Mouse (Mus musculus) C2C12 (cell line): Measurements from ENCODE around the gene Medag. TPM values are rescaled to one million over a fixed set of nuclear protein-coding genes. Genes with fewer than 3 reads are reported as not detected.

Experiments
- H3K27me3 ChIP-seq: one replicate; pipeline ENCODE4 v1.6.1; 2011; ENCODE audit not compliant: control insufficient read depth, insufficient read depth, insufficient read length
- H3K36me3 ChIP-seq: one replicate; pipeline ENCODE4 v1.6.1; 2011; ENCODE audit not compliant: control insufficient read depth, insufficient read depth
- H3K4me3 ChIP-seq: one replicate; pipeline ENCODE4 v1.5.1; 2011; ENCODE audit warnings: mild to moderate bottlenecking, control low read depth; ENCODE audit not compliant: poor library complexity, insufficient read depth, severe bottlenecking
- H3K79me2 ChIP-seq: one replicate; pipeline ENCODE4 v1.6.1; 2011; ENCODE audit not compliant: control insufficient read depth, insufficient read depth
- H3K79me3 ChIP-seq: one replicate; pipeline ENCODE4 v1.6.1; 2011; ENCODE audit warnings: low read depth, control low read depth
- H3ac ChIP-seq: one replicate; pipeline ENCODE3; 2011; ENCODE audit warnings: low read depth; ENCODE audit not compliant: control insufficient read depth, insufficient read length
- CEBPB ChIP-seq: IDR thresholded peaks from one replicate; pipeline ENCODE4 v1.6.1; 2011; ENCODE audit warnings: low read depth, mild to moderate bottlenecking, control low read depth, moderate library complexity
- CTCF ChIP-seq: IDR thresholded peaks from one replicate; pipeline ENCODE4 v1.5.1; 2011; ENCODE audit not compliant: control insufficient read depth, insufficient read depth, insufficient read length
- FOSL1 ChIP-seq: IDR thresholded peaks from one replicate; pipeline ENCODE4 v1.8.0; 2011; ENCODE audit warnings: mild to moderate bottlenecking, low read length; ENCODE audit not compliant: poor library complexity, insufficient read depth, severe bottlenecking
- MAX ChIP-seq: IDR thresholded peaks from one replicate; pipeline ENCODE4 v1.6.1; 2011; ENCODE audit warnings: mild to moderate bottlenecking, control low read depth
- MYOD1 ChIP-seq: IDR thresholded peaks from one replicate; pipeline ENCODE4 v1.6.1; 2011; ENCODE audit warnings: low read depth; ENCODE audit not compliant: control insufficient read depth, insufficient read length
- MYOG ChIP-seq: IDR thresholded peaks from one replicate; pipeline ENCODE4 v1.6.1; 2011; ENCODE audit not compliant: control insufficient read depth, insufficient read length; ENCODE audit errors: extremely low read depth
- USF1 ChIP-seq: IDR thresholded peaks from one replicate; pipeline ENCODE4 v1.6.1; 2011; ENCODE audit warnings: low read depth, mild to moderate bottlenecking, control low read depth, moderate library complexity
- long read RNA-seq, 2 experiments: library from polyadenylated mRNA; unstranded; transcript quantifications; one replicate each; pipeline ENCODE4 v2.0.0; 2019 to 2020
- polyA plus RNA-seq: library from polyadenylated mRNA; unstranded; fragments of >200 nt; fragmentation: generic; extraction: Trizol; gene quantifications from one replicate; pipeline ENCODE4 v1.2.1, GENCODE M21; 2012; ENCODE audit warnings: missing spikeins

The Medag gene
- 0.09 TPM for polyA plus RNA-seq
- long read RNA-seq, experiment 1, transcript Medag-201 (5 exons, 2,953 nt), result major isoform, 13 of 14 reads
- long read RNA-seq, experiment 1, partial matches to known transcripts, result 0 of 14 reads
- long read RNA-seq, experiment 1, other reads (novel, unspliced or antisense), result 1 of 14 reads
- long read RNA-seq, experiment 2, transcript Medag-201 (5 exons, 2,953 nt), result major isoform, 37 of 37 reads
- long read RNA-seq, experiment 2, partial matches to known transcripts, result 0 of 37 reads
- long read RNA-seq, experiment 2, other reads (novel, unspliced or antisense), result 0 of 37 reads

- Histone ChIP-seq H3K79me2 (no peaks in the 10 kb centered on the region), H3K27me3 (no peaks in the 10 kb centered on the region), H3ac (no peak within 1 kb of the TSS), H3K79me3 (no peaks in the 10 kb centered on the region), H3K36me3 (no peaks in the 10 kb centered on the region), H3K4me3 (no peak within 1 kb of the TSS)
- no peak for TF ChIP-seq USF1
- TF ChIP-seq CTCF, result no peak
- TF ChIP-seq CEBPB, result no peak
- no peak for TF ChIP-seq MYOG
- no peak for TF ChIP-seq MAX
Measured at GRCm38 (mm10) chr5:149411509-149412193, at the start of gene Medag. Gene Medag (plus strand): TSS chr5:149411749.

DNA sequence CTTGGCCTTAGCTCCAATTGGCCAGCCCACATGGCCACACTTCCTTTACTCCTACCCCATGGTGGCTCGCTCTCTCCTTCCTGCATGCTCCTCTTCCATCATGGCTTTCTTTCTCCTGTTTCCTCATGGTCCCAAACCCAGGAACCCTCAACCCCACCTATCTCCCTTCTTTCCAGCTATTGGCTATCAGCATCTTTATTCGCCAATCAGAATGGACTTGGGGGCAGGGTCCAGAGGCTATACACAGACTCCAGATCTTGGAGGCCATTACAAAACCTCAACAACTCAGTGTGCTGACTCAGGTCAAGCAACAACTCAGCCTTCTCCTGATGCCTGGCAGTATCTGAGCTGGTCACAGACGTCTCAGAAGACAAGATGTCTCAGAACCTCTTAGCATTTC is 48.9 kb upstream of the Medag start:
- Histone ChIP-seq H3K79me3 (no peaks in the 10 kb centered on the region), H3K4me3 (no peak overlapping the region), H3K79me2 (no peaks in the 10 kb centered on the region), H3ac (no peak overlapping the region), H3K27me3 (no peaks in the 10 kb centered on the region), H3K36me3 (no peaks in the 10 kb centered on the region)
- no peak for TF ChIP-seq MAX
- no peak for TF ChIP-seq CTCF
- no peak for TF ChIP-seq MYOD1
- no peak for TF ChIP-seq USF1
- no peak for TF ChIP-seq CEBPB
- TF ChIP-seq MYOG, result no peak
- TF ChIP-seq FOSL1, result no peak

- Histone ChIP-seq H3K79me2 (no peaks in the 10 kb centered on the region), H3K4me3 (no peak overlapping the region)
Measured at GRCm38 (mm10) chr5:149363903-149364755, 47.4 kb upstream of the Medag start.

DNA sequence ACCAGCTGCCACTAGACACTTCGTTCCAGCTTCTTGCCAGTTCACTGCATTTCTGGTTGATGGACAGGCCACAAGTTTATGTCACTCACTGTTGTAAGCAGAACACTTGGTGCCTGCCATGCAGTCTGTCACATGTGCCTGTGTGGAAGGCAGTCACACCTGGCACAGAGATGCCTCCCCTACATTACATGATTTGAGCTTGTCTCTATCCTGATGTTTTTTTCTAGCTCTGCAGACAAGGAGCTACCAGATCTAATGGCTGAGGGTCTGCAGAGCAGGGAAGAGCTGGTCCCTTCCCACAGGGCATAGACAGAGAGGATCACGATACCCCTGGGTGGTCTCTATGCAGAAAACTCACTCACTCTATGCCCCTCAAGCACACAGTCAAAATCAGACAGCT is 44.5 kb upstream of the Medag start:
- no peak overlapping the region for H3K4me3 ChIP-seq
- H3K79me2 ChIP-seq, result no peaks in the 10 kb centered on the region
- TF ChIP-seq USF1 (no peak), MAX (no peak), MYOD1 (no peak), CEBPB (no peak), CTCF (no peak), MYOG (no peak), FOSL1 (no peak)
- no peaks in the 10 kb centered on the region for H3K79me3 ChIP-seq
- no peaks in the 10 kb centered on the region for H3K36me3 ChIP-seq
- no peak overlapping the region for H3ac ChIP-seq
- H3K27me3 ChIP-seq, result no peaks in the 10 kb centered on the region

More at GRCm38 (mm10) chr5:149363903-149364755, 47.4 kb upstream of the Medag start:
- H3ac ChIP-seq, result no peak overlapping the region
- H3K36me3 ChIP-seq, result no peaks in the 10 kb centered on the region
- no peaks in the 10 kb centered on the region for H3K27me3 ChIP-seq
- no peak for TF ChIP-seq MYOG
- TF ChIP-seq CTCF, result no peak
- TF ChIP-seq MAX, result no peak
- no peak for TF ChIP-seq FOSL1
- no peak for TF ChIP-seq USF1
- TF ChIP-seq CEBPB, result no peak
- no peak for TF ChIP-seq MYOD1
- H3K79me3 ChIP-seq, result no peaks in the 10 kb centered on the region

- no peak overlapping the region for H3ac ChIP-seq
- H3K36me3 ChIP-seq, result no peaks in the 10 kb centered on the region
- H3K79me2 ChIP-seq, result no peaks in the 10 kb centered on the region
- no peak for TF ChIP-seq MYOG
- no peak overlapping the region for H3K4me3 ChIP-seq
- no peaks in the 10 kb centered on the region for H3K79me3 ChIP-seq
- no peaks in the 10 kb centered on the region for H3K27me3 ChIP-seq
Measured at GRCm38 (mm10) chr5:149367544-149368466, 43.7 kb upstream of the Medag start.
